In the genomic region with DNA sequence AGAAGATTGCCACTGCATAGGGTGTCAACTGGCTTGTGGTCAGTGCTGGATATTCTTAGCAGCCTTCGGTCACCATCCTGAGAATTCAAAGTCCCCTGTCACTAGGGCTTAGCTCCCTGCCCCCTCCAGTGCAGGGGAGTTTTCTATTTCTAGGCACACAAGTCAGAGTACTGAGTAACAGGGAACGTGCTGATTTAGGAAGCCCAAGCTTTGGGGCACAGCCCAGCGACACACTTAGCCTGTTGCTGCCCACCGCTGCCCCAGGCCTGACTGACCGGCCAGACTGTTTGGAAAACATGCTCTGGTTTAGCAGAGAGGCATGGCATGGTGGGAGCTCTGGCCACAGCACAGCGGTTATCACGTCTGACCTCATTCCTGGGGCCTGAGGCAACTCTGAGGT, we compare ENCODE assay signal across 24 mouse cellular contexts. TPM values are rescaled to one million over a fixed set of nuclear protein-coding genes. Genes with fewer than 3 reads are reported as not detected.
A peak's percentile ranks its signal among the peaks of the same experiment; 100 is the strongest.
DNase-seq lines count a peak whose midpoint lies in the region; ATAC-seq and TF ChIP-seq lines count a peak whose summit lies in the region.
"Had no signal": no experiment of that assay in that cellular context is flagged by ENCODE, and none has a peak within 500 bp of the region (broad histone marks: within the 10 kb centered on the region; RNA-seq: fewer than 3 reads in every experiment).

No protein-coding gene starts in this region.

- intact Hi-C loops in gastrocnemius, postnatal 36 days (cut with DNase I) = no loop called here

- DNase-seq in gastrocnemius, adult 18-20 months (ENCODE audit: low spot score) = peak; percentile 65
- DNase-seq in gastrocnemius, postnatal 36 days = no peak
- no peak for DNase-seq in urinary bladder, postnatal 10 days (ENCODE audit: low spot score)
- DNase-seq in thymus, postnatal 14 days = no peak
- DNase-seq: cerebellum, adult 8-10 months; kidney, adult 9 months; kidney, postnatal 36 days; layer of hippocampus, adult 9-11 months; spleen, adult 18-20 months; thymus, adult 2 months had no signal

- H3K4me3 ChIP-seq in megakaryocyte, embryonic 14.5 days (replicated peaks) = peak overlapping the region; percentile 69
- H3K4me3 ChIP-seq in heart, embryonic 13.5 days = no peak overlapping the region
- no peak overlapping the region for H3K4me3 ChIP-seq in myocyte
- H3K4me3 ChIP-seq: erythroblast, embryonic 14.5 days; forebrain, embryonic 13.5 days; intestine, embryonic 15.5 days; lung, embryonic 15.5 days; midbrain, embryonic 12.5 days; neural tube, embryonic 13.5 days had no signal

- TF ChIP-seq POLR2A in myocyte (IDR thresholded peaks at IDR 0.05; ENCODE audit: insufficient read length, low read depth) = no peak

- ATAC-seq in megakaryocyte, adult 5-6 weeks (ENCODE audit: poor library complexity, severe bottlenecking) = no peak
- peak; percentile 46; the same call in 1 of the 2 replicates for ATAC-seq in heart, embryonic 13.5 days (ENCODE audit: extremely low read depth, insufficient number of reproducible peaks, low FRiP score, low TSS enrichment)
- ATAC-seq: forebrain, embryonic 13.5 days; intestine, embryonic 15.5 days had no signal

- WGBS in heart, embryonic 13.5 days = 31% methylated on average over 7 of the region's 7 CpGs

- peaks cover 7% of the 10 kb centered on the region for H3K79me2 ChIP-seq in myocyte (ENCODE audit: control insufficient read depth, insufficient read depth)

- peaks cover 39% of the 10 kb centered on the region for H3K4me1 ChIP-seq in megakaryocyte, embryonic 14.5 days
- H3K4me1 ChIP-seq in heart, embryonic 13.5 days = peaks cover 31% of the 10 kb centered on the region
- H3K4me1 ChIP-seq: forebrain, embryonic 13.5 days; intestine, embryonic 15.5 days; lung, embryonic 15.5 days; midbrain, embryonic 12.5 days; neural tube, embryonic 13.5 days had no signal

- peak overlapping the region; percentile 91 for H3K27ac ChIP-seq in heart, embryonic 13.5 days (replicated peaks)
- H3K27ac ChIP-seq: forebrain, embryonic 13.5 days; hindbrain, embryonic 14.5 days; intestine, embryonic 15.5 days; lung, embryonic 15.5 days; macrophage; midbrain, embryonic 12.5 days; neural tube, embryonic 13.5 days had no signal

- H3K36me3 ChIP-seq in megakaryocyte, embryonic 14.5 days (replicated peaks; ENCODE audit: low read length) = no peaks in the 10 kb centered on the region
- H3K36me3 ChIP-seq in heart, embryonic 13.5 days = no peaks in the 10 kb centered on the region
- H3K36me3 ChIP-seq in myocyte (ENCODE audit: control insufficient read depth, insufficient read depth) = no peaks in the 10 kb centered on the region
- H3K36me3 ChIP-seq: G1E; intestine, embryonic 15.5 days; lung, embryonic 15.5 days; midbrain, embryonic 12.5 days; neural tube, embryonic 13.5 days had no signal

- H3K4me2 ChIP-seq in heart, embryonic 13.5 days = peak overlapping the region; percentile 25
- peak overlapping the region; percentile 38 for H3K4me2 ChIP-seq in myocyte (ENCODE audit: low read depth)
- H3K4me2 ChIP-seq: forebrain, embryonic 13.5 days; hindbrain, embryonic 14.5 days; intestine, embryonic 15.5 days; liver, embryonic 11.5 days; lung, embryonic 15.5 days; midbrain, embryonic 12.5 days; neural tube, embryonic 13.5 days had no signal

- H3K27me3 ChIP-seq in megakaryocyte, embryonic 14.5 days (replicated peaks) = peaks cover 22% of the 10 kb centered on the region
- H3K27me3 ChIP-seq in heart, embryonic 13.5 days (replicated peaks) = peaks cover 14% of the 10 kb centered on the region
- H3K27me3 ChIP-seq in myocyte (ENCODE audit: control insufficient read depth, insufficient read depth, insufficient read length) = no peaks in the 10 kb centered on the region
- H3K27me3 ChIP-seq: forebrain, embryonic 13.5 days; lung, embryonic 15.5 days; midbrain, embryonic 12.5 days; neural tube, embryonic 13.5 days had no signal

- no peak overlapping the region for H3ac ChIP-seq in myocyte (ENCODE audit: control insufficient read depth, insufficient read length)

- 0 out of 2 replicates have a peak overlapping the region, but pooled peaks have one; percentile 14 for H3K9ac ChIP-seq in heart, embryonic 13.5 days
- H3K9ac ChIP-seq: forebrain, embryonic 13.5 days; hindbrain, embryonic 14.5 days; intestine, embryonic 15.5 days; lung, embryonic 15.5 days; midbrain, embryonic 12.5 days; neural tube, embryonic 13.5 days had no signal

- peaks cover 9% of the 10 kb centered on the region for H3K9me3 ChIP-seq in megakaryocyte, embryonic 14.5 days
- H3K9me3 ChIP-seq in heart, embryonic 13.5 days = no peaks in the 10 kb centered on the region
- H3K9me3 ChIP-seq: forebrain, embryonic 13.5 days; G1E; intestine, embryonic 15.5 days; lung, embryonic 15.5 days; midbrain, embryonic 12.5 days; neural tube, embryonic 13.5 days had no signal

TF ChIP-seq in myocyte, 11 proteins besides CTCF, POLR2A, EP300 and RAD21:
- TF ChIP-seq MYOD1 (IDR thresholded peaks at IDR 0.05; ENCODE audit: control insufficient read depth in 1 of 3, insufficient read length in 2 of 3, low read depth in 2 of 3) = peak in 1 of 3 experiments; percentile 2
- TF ChIP-seq MYOG (IDR thresholded peaks at IDR 0.05; ENCODE audit: control insufficient read depth in 1 of 3, insufficient read depth in 1 of 3, insufficient read length in 2 of 3, low read depth in 2 of 3) = peak in 1 of 3 experiments; percentile 32
- TF ChIP-seq TCF12 (IDR thresholded peaks at IDR 0.05; ENCODE audit: insufficient read depth, poor library complexity, severe bottlenecking) = no peak
- TF ChIP-seq SRF (IDR thresholded peaks at IDR 0.05; ENCODE audit: control insufficient read depth, insufficient read length, low read depth) = no peak
- no peak for TF ChIP-seq E2F4 (IDR thresholded peaks at IDR 0.05; ENCODE audit: insufficient read depth)

RNA-seq across cellular contexts. Expression of a gene that starts 54.8 kb away (rescaled TPM):
- 10 to 100 TPM; 13.4 to 18.4 TPM for total RNA-seq in gastrocnemius, adult 18-20 months (2021)
- total RNA-seq in gastrocnemius, postnatal 36 days (2021) = 10 to 100 TPM; 10.4 to 14.4 TPM
- polyA plus RNA-seq in megakaryocyte, embryonic 14.5 days (2012; ENCODE audit: insufficient read depth, low replicate concordance) = 11.1 and 15.0 TPM in 2 replicates
- total RNA-seq in megakaryocyte, adult 5-6 weeks (2015) = 27.3 and 27.7 TPM in 2 replicates
- 24.7 and 27.9 TPM in 2 replicates for total RNA-seq in megakaryocyte, adult 5-6 weeks (2017)
- 14.2 and 14.5 TPM in 2 replicates for polyA plus RNA-seq in heart, embryonic 13.5 days (2015; fragmentation: Nextera tagmentation; extraction: Ambion mirVana)
- 12.1 TPM for polyA plus RNA-seq in myocyte (2012; fragmentation: generic; extraction: Trizol)
